Mouse (Mus musculus): ENCODE measurements around the gene Lgals1. TPM values are rescaled to one million over a fixed set of nuclear protein-coding genes. Genes with fewer than 3 reads are reported as not detected.
A peak's percentile ranks its signal among the peaks of the same experiment; 100 is the strongest.

Lgals1 gene
- total and polyA plus RNA-seq, 3 experiments: 646 to 1,010 (median 974) TPM

GRCm38 (mm10) chr15:78897488-78897887 lies 29.0 kb upstream of the Lgals1 start:
- Histone ChIP-seq H3K36me3 (ENCODE audit: control insufficient read depth in 1 of 2, insufficient read depth in 2 of 2, low read length in 2 of 2) (peaks cover 0 to 15% of the 10 kb centered on the region in 2 experiments; a peak in 3 of 4 replicates), H3K9me3 (replicated peaks; ENCODE audit: insufficient read depth, low read length) (no peaks in the 10 kb centered on the region), H3K27ac (ENCODE audit: control insufficient read depth, low read depth, low read length) (0 out of 2 replicates have a peak overlapping the region, but pooled peaks have one; percentile 16), H3K27me3 (ENCODE audit: control insufficient read depth in 1 of 2, insufficient read depth in 2 of 2, low read length in 2 of 2) (no peaks in the 10 kb centered on the region), H3K4me1 (ENCODE audit: control insufficient read depth in 1 of 2, insufficient read depth in 2 of 2, low read length in 2 of 2) (peaks cover 11 to 20% of the 10 kb centered on the region in 2 experiments), H3K79me2 (ENCODE audit: control insufficient read depth, insufficient read depth, low read length, poor library complexity) (peaks cover 12% of the 10 kb centered on the region), H3K9ac (ENCODE audit: control insufficient read depth, low read depth, low read length, poor library complexity, severe bottlenecking) (no peak overlapping the region), H3K4me3 (ENCODE audit: control insufficient read depth in 1 of 2, insufficient read depth in 1 of 2, low read depth in 2 of 2, low read length in 2 of 2) (no peak overlapping the region)
- peak; percentile 46 for DNase-seq (ENCODE audit: low read depth, low spot score)
- TF ChIP-seq EP300 (IDR thresholded peaks at IDR 0.05; ENCODE audit: low read depth in 1 of 2, low read length in 2 of 2) (0 out of 4 replicates have a peak, but pooled peaks of 1 of the 2 experiments have one; percentile 17), TCF12 (IDR thresholded peaks at IDR 0.05; ENCODE audit: low read depth, low read length) (no peak), HCFC1 (IDR thresholded peaks at IDR 0.05; ENCODE audit: low read depth, low read length) (no peak), TAL1 (IDR thresholded peaks at IDR 0.05; ENCODE audit: low read length) (peak; percentile 39), NELFE (IDR thresholded peaks at IDR 0.05; ENCODE audit: low read depth, low read length) (no peak)

DNA sequence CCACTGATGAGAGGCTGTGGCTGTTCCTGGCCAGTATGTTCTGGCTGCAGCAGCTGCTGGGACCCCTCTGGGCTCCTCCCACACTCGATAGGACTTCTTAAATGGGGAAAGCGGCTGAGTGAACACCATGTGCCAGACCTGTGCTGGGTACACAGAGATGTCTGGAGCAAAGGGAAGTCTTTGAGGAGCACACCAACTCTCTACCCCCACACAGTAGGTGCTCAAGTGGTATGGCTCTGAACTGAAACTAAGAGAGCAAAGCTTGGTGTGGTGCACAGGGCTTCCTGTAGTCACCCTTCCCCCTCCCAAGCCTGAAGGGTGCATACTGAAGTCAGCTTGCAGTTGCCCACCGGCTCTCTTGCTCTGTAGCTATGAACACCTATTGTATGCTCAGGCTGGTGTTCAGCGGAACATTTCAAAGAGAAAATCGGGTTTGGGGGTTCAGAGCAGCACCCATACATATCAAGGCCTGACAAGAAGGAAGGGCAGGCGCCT lies 28.0 kb upstream of the Lgals1 start:
- peak overlapping the region; percentile 93 to 97 for H3K4me3 ChIP-seq (ENCODE audit: control insufficient read depth in 1 of 2, insufficient read depth in 1 of 2, low read depth in 2 of 2, low read length in 2 of 2)
- no peaks in the 10 kb centered on the region for H3K9me3 ChIP-seq (replicated peaks; ENCODE audit: insufficient read depth, low read length)
- H3K27ac ChIP-seq (ENCODE audit: control insufficient read depth, low read depth, low read length): peak overlapping the region; percentile 15
- peaks cover 0 to 15% of the 10 kb centered on the region in 2 experiments; a peak in 2 of 4 replicates for H3K36me3 ChIP-seq (ENCODE audit: control insufficient read depth in 1 of 2, insufficient read depth in 2 of 2, low read length in 2 of 2)
- H3K4me1 ChIP-seq (ENCODE audit: control insufficient read depth in 1 of 2, insufficient read depth in 2 of 2, low read length in 2 of 2): peaks cover 11 to 23% of the 10 kb centered on the region in 2 experiments
- DNase-seq (ENCODE audit: low read depth, low spot score): no peak
- peaks cover 12% of the 10 kb centered on the region for H3K79me2 ChIP-seq (ENCODE audit: control insufficient read depth, insufficient read depth, low read length, poor library complexity)
- H3K9ac ChIP-seq (ENCODE audit: control insufficient read depth, low read depth, low read length, poor library complexity, severe bottlenecking): peak overlapping the region; percentile 63
- peak; percentile 75; the same call in 1 of the 2 replicates for TF ChIP-seq ZKSCAN1 (IDR thresholded peaks at IDR 0.05; ENCODE audit: low read depth, low read length)
- peak; percentile 24; the same call in 1 of the 2 replicates for TF ChIP-seq HCFC1 (IDR thresholded peaks at IDR 0.05; ENCODE audit: low read depth, low read length)
- TF ChIP-seq ZNF384 (IDR thresholded peaks at IDR 0.05; ENCODE audit: low read depth, low read length): no peak
- TF ChIP-seq CHD1 (IDR thresholded peaks at IDR 0.05; ENCODE audit: low read depth, low read length): 0 out of 2 replicates have a peak, but pooled peaks have one; percentile 31
- TF ChIP-seq MXI1 (IDR thresholded peaks at IDR 0.05; ENCODE audit: low read depth, low read length): peak; percentile 50; the same call in 1 of the 2 replicates
- H3K27me3 ChIP-seq (ENCODE audit: control insufficient read depth in 1 of 2, insufficient read depth in 2 of 2, low read length in 2 of 2): no peaks in the 10 kb centered on the region

DNA sequence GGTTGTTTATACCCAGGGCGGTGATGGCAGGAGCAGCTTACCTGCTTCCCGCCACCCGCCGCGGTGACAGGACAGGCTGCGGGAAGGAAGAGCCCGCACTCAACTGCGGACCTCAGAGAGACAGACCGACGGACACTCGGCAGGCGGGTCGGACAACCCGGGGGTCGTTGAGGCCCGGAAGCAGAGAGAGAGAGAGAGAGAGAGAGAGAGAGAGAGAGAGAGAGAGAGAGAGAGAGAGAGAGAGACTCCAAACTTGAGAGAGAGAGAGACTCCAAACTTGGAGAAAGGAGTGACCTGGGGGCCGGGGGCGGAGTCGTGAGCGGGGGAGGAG lies 27.2 kb upstream of the Lgals1 start, which contains the start of gene Gm49510:
Gene Gm49510 (plus strand): TSS at position 259 of the 331 bp plus-strand sequence.
- Histone ChIP-seq H3K36me3 (ENCODE audit: control insufficient read depth in 1 of 2, insufficient read depth in 2 of 2, low read length in 2 of 2) (peaks cover 0 to 15% of the 10 kb centered on the region in 2 experiments; a peak in 2 of 4 replicates), H3K4me1 (ENCODE audit: control insufficient read depth in 1 of 2, insufficient read depth in 2 of 2, low read length in 2 of 2) (peaks cover 11 to 24% of the 10 kb centered on the region in 2 experiments)

More for the DNA sequence above, 27.2 kb upstream of the Lgals1 start, which contains the start of gene Gm49510:
- Histone ChIP-seq H3K4me3 (ENCODE audit: control insufficient read depth in 1 of 2, insufficient read depth in 1 of 2, low read depth in 2 of 2, low read length in 2 of 2) (peak within 1 kb of the TSS; percentile 93 to 97), H3K9me3 (replicated peaks; ENCODE audit: insufficient read depth, low read length) (no peaks in the 10 kb centered on the region), H3K9ac (ENCODE audit: control insufficient read depth, low read depth, low read length, poor library complexity, severe bottlenecking) (peak within 1 kb of the TSS; percentile 91), H3K27me3 (ENCODE audit: control insufficient read depth in 1 of 2, insufficient read depth in 2 of 2, low read length in 2 of 2) (no peaks in the 10 kb centered on the region), H3K27ac (ENCODE audit: control insufficient read depth, low read depth, low read length) (peak within 1 kb of the TSS; percentile 68), H3K79me2 (ENCODE audit: control insufficient read depth, insufficient read depth, low read length, poor library complexity) (peaks cover 12% of the 10 kb centered on the region)
- peak; percentile 44 for DNase-seq (ENCODE audit: low read depth, low spot score)
- TF ChIP-seq MYB (IDR thresholded peaks at IDR 0.05; ENCODE audit: low read depth, low read length): no peak
- TF ChIP-seq CHD1 (IDR thresholded peaks at IDR 0.05; ENCODE audit: low read depth, low read length): no peak
- TF ChIP-seq JUND (IDR thresholded peaks at IDR 0.05; ENCODE audit: low read depth, low read length): peak; percentile 95
- peak; percentile 5; the same call in 1 of the 2 replicates for TF ChIP-seq TCF12 (IDR thresholded peaks at IDR 0.05; ENCODE audit: low read depth, low read length)
- TF ChIP-seq MAZ (IDR thresholded peaks at IDR 0.05; ENCODE audit: low read depth, low read length): 0 out of 2 replicates have a peak, but pooled peaks have one; percentile 54

Data from MEL (cell line).